Mouse (Mus musculus): ENCODE data around the gene Mfn2.

DNA sequence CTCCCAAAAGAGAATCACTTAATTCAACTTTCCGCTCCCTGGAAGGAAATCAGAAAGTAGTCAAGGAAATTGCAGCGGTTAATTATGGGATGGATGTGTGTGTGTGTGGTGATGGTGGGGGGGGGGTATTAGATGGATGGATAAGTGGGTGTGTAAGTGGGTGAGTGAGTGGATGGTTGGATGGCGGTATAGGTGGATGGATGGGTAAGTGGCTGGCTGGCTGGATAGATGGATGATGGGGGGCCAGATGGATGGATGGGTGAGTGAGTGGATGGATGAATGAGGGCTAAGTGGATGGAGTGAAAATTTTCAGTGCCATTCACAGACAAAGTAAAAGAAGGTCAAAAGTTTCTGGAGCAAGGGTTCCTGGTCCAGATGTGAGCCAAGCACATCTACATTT is 32.5 kb upstream of the Mfn2 start:
- TF ChIP-seq GATA1 (IDR thresholded peaks at IDR 0.05; ENCODE audit: borderline replicate concordance, low read length) (no peak), FLI1 (IDR thresholded peaks at IDR 0.05; ENCODE audit: low read length) (no peak)

Measured in megakaryocyte, embryonic 14.5 days (primary cell).